In genomic region chr15:103308056-103308875, GRCm38 (mm10) we compare ENCODE assay signal across 8 mouse cellular contexts. TPM values are rescaled to one million over a fixed set of nuclear protein-coding genes. Genes with fewer than 3 reads are reported as not detected.
DNase-seq lines count a peak whose midpoint lies in the region; ATAC-seq and TF ChIP-seq lines count a peak whose summit lies in the region.

No protein-coding gene starts in this region.

- no peak for DNase-seq in heart, adult 9 months (ENCODE audit: low spot score in 2 of 2)
- DNase-seq in kidney, postnatal 0 days (ENCODE audit: low spot score), result no peak
- no peak for DNase-seq in adrenal gland, adult (ENCODE audit: inconsistent age in 2 of 2, low spot score in 1 of 2)
- no peak for DNase-seq in urinary bladder, postnatal 10 days (ENCODE audit: low spot score)
- DNase-seq in c-Kit-positive CD71-positive TER-119-positive erythroid progenitor cells, embryonic 14.5 days (ENCODE audit: low spot score), result no peak

- no peak overlapping the region for H3K27ac ChIP-seq in heart, embryonic 12.5 days (ENCODE audit: poor library complexity, severe bottlenecking)
- H3K27ac ChIP-seq in forebrain, embryonic 12.5 days, result no peak overlapping the region
- no peak overlapping the region for H3K27ac ChIP-seq in kidney, postnatal 0 days

- no peaks in the 10 kb centered on the region for H3K36me3 ChIP-seq in heart, embryonic 12.5 days
- no peaks in the 10 kb centered on the region for H3K36me3 ChIP-seq in forebrain, embryonic 12.5 days (replicated peaks)
- no peaks in the 10 kb centered on the region for H3K36me3 ChIP-seq in kidney, postnatal 0 days (ENCODE audit: insufficient read depth, low read length)

- no peaks in the 10 kb centered on the region for H3K9me3 ChIP-seq in heart, embryonic 12.5 days (replicated peaks)
- no peaks in the 10 kb centered on the region for H3K9me3 ChIP-seq in forebrain, embryonic 12.5 days
- no peaks in the 10 kb centered on the region for H3K9me3 ChIP-seq in kidney, postnatal 0 days (replicated peaks; ENCODE audit: low read length)

- TF ChIP-seq CTCF in kidney, postnatal 0 days (IDR thresholded peaks at IDR 0.05; ENCODE audit: low read depth), result peak; percentile 51; the same call in 1 of the 2 replicates

- H3K27me3 ChIP-seq in heart, embryonic 12.5 days (replicated peaks), result peaks cover 9% of the 10 kb centered on the region
- H3K27me3 ChIP-seq in forebrain, embryonic 12.5 days, result peaks cover 25% of the 10 kb centered on the region
- no peaks in the 10 kb centered on the region for H3K27me3 ChIP-seq in kidney, postnatal 0 days (ENCODE audit: insufficient read depth, low read length)

- peak overlapping the region; percentile 54 for H3K4me2 ChIP-seq in heart, embryonic 12.5 days
- H3K4me2 ChIP-seq in forebrain, embryonic 12.5 days, result 0 out of 2 replicates have a peak overlapping the region, but pooled peaks have one; percentile 0
- peak overlapping the region; percentile 6; the same call in 1 of the 2 replicates for H3K4me2 ChIP-seq in kidney, postnatal 0 days (ENCODE audit: low read length)

- H3K9ac ChIP-seq in heart, embryonic 12.5 days, result peak overlapping the region; percentile 26; the same call in 1 of the 2 replicates
- 0 out of 2 replicates have a peak overlapping the region, but pooled peaks have one; percentile 33 for H3K9ac ChIP-seq in forebrain, embryonic 12.5 days
- H3K9ac ChIP-seq in kidney, postnatal 0 days (ENCODE audit: low read depth, low read length), result no peak overlapping the region

- ATAC-seq in heart, embryonic 12.5 days (ENCODE audit: insufficient number of reproducible peaks, low FRiP score), result no peak
- no peak for ATAC-seq in forebrain, embryonic 12.5 days (ENCODE audit: low FRiP score)
- no peak for ATAC-seq in kidney, postnatal 0 days (replicated peaks; ENCODE audit: low FRiP score, low read depth)
- peak; percentile 27 for ATAC-seq in megakaryocyte progenitor cell, adult 5-6 weeks (replicated peaks; ENCODE audit: poor library complexity)

- WGBS in heart, embryonic 12.5 days, result 36% methylated on average over 28 of the region's 28 CpGs
- 50% methylated on average over 28 of the region's 28 CpGs for WGBS in forebrain, embryonic 12.5 days
- whole genome bisulfite sequencing in kidney, postnatal 0 days, result 38% methylated on average over 28 of the region's 28 CpGs

- peak overlapping the region; percentile 7 for H3K4me3 ChIP-seq in heart, embryonic 12.5 days
- no peak overlapping the region for H3K4me3 ChIP-seq in forebrain, embryonic 12.5 days (replicated peaks)
- H3K4me3 ChIP-seq in kidney, postnatal 0 days (replicated peaks; ENCODE audit: low read depth, low read length), result no peak overlapping the region

- peaks cover 40% of the 10 kb centered on the region for H3K4me1 ChIP-seq in heart, embryonic 12.5 days (replicated peaks)
- H3K4me1 ChIP-seq in forebrain, embryonic 12.5 days, result peaks cover 45% of the 10 kb centered on the region
- H3K4me1 ChIP-seq in kidney, postnatal 0 days (replicated peaks; ENCODE audit: insufficient read depth, low read length), result peaks cover 17% of the 10 kb centered on the region

RNA-seq across cellular contexts. Expression of gene Gpr84, which starts 2.1 kb away (rescaled TPM):
- 0.17 and 0.29 TPM in 2 replicates for polyA plus RNA-seq in heart, embryonic 12.5 days (2016; fragmentation: Nextera tagmentation; extraction: Ambion mirVana)
- 0.10 and 0.37 TPM in 2 replicates for polyA plus RNA-seq in forebrain, embryonic 12.5 days (2016; fragmentation: Nextera tagmentation; extraction: Ambion mirVana)
- polyA plus RNA-seq in kidney, postnatal 0 days (2015; fragmentation: Nextera tagmentation; extraction: Ambion mirVana), result 0.47 and 0.65 TPM in 2 replicates
- 1.8 and 3.4 TPM in 2 replicates for total RNA-seq in megakaryocyte progenitor cell, adult 5-6 weeks (2015)
- 1.8 and 2.3 TPM in 2 replicates for total RNA-seq in megakaryocyte progenitor cell, adult 5-6 weeks (2017)

RNA-seq across cellular contexts. Expression of gene Zfp385a, which starts 31.6 kb away (rescaled TPM):
- 9.2 and 10.3 TPM in 2 replicates for polyA plus RNA-seq in heart, embryonic 12.5 days (2016; fragmentation: Nextera tagmentation; extraction: Ambion mirVana)
- polyA plus RNA-seq in forebrain, embryonic 12.5 days (2016; fragmentation: Nextera tagmentation; extraction: Ambion mirVana), result 16.1 and 16.8 TPM in 2 replicates
- 11.3 and 11.8 TPM in 2 replicates for polyA plus RNA-seq in kidney, postnatal 0 days (2015; fragmentation: Nextera tagmentation; extraction: Ambion mirVana)
- 11.5 and 12.4 TPM in 2 replicates for total RNA-seq in megakaryocyte progenitor cell, adult 5-6 weeks (2015)
- total RNA-seq in megakaryocyte progenitor cell, adult 5-6 weeks (2017), result 2.0 and 3.2 TPM in 2 replicates

RNA-seq across cellular contexts. Expression of gene Copz1, which starts 35.8 kb away (rescaled TPM):
- polyA plus RNA-seq in heart, embryonic 12.5 days (2016; fragmentation: Nextera tagmentation; extraction: Ambion mirVana), result 166 TPM in 2 replicates
- polyA plus RNA-seq in forebrain, embryonic 12.5 days (2016; fragmentation: Nextera tagmentation; extraction: Ambion mirVana), result 226 and 228 TPM in 2 replicates
- 237 and 263 TPM in 2 replicates for polyA plus RNA-seq in kidney, postnatal 0 days (2015; fragmentation: Nextera tagmentation; extraction: Ambion mirVana)
- 245 and 256 TPM in 2 replicates for total RNA-seq in megakaryocyte progenitor cell, adult 5-6 weeks (2015)
- total RNA-seq in megakaryocyte progenitor cell, adult 5-6 weeks (2017), result 75.9 and 91.4 TPM in 2 replicates

RNA-seq across cellular contexts. Expression of gene Nfe2, which starts 50.1 kb away (rescaled TPM):
- 12.1 and 12.4 TPM in 2 replicates for polyA plus RNA-seq in heart, embryonic 12.5 days (2016; fragmentation: Nextera tagmentation; extraction: Ambion mirVana)
- 2.1 and 3.4 TPM in 2 replicates for polyA plus RNA-seq in forebrain, embryonic 12.5 days (2016; fragmentation: Nextera tagmentation; extraction: Ambion mirVana)
- polyA plus RNA-seq in kidney, postnatal 0 days (2015; fragmentation: Nextera tagmentation; extraction: Ambion mirVana), result 1.9 and 2.8 TPM in 2 replicates
- 115 and 140 TPM in 2 replicates for total RNA-seq in megakaryocyte progenitor cell, adult 5-6 weeks (2015)
- total RNA-seq in megakaryocyte progenitor cell, adult 5-6 weeks (2017), result 126 and 148 TPM in 2 replicates

RNA-seq across cellular contexts. Expression of gene Itga5, which starts 58.3 kb away (rescaled TPM):
- polyA plus RNA-seq in heart, embryonic 12.5 days (2016; fragmentation: Nextera tagmentation; extraction: Ambion mirVana), result 111 and 115 TPM in 2 replicates
- polyA plus RNA-seq in forebrain, embryonic 12.5 days (2016; fragmentation: Nextera tagmentation; extraction: Ambion mirVana), result 16.8 and 17.3 TPM in 2 replicates
- 19.4 and 22.0 TPM in 2 replicates for polyA plus RNA-seq in kidney, postnatal 0 days (2015; fragmentation: Nextera tagmentation; extraction: Ambion mirVana)
- total RNA-seq in megakaryocyte progenitor cell, adult 5-6 weeks (2015), result 16.4 and 17.3 TPM in 2 replicates
- total RNA-seq in megakaryocyte progenitor cell, adult 5-6 weeks (2017), result 8.4 and 10.5 TPM in 2 replicates

Comparison
In these comparisons a context has a peak if more than half of its experiments do, and no peak if none do; other contexts are left out.
1. H3K4me2 ChIP-seq: peak in every context shown above with its lines; median percentile 54 in heart, embryonic 12.5 days; 6 in kidney, postnatal 0 days; 0 in forebrain, embryonic 12.5 days.